19 mouse cellular contexts compared by ENCODE assay signal in the genomic region with DNA sequence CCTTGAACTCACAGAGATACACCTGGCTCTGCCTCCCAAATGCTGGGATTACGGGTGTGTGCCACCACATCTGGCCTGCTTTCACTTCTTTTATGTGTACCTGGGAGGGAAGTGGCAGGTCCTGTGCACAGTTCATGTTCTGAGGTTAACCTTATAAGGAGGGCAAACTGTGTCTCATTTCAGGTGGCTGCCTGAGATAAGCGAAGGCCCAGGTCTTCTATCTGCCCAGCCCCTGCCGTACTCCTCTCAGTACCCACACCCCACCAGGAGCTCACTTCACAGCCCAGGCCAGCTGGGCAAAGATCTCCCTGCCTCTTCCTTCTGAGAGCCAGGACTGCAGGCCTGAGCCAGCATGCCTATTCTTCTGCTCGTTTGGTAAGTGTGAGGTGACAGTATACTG. TPM values are rescaled to one million over a fixed set of nuclear protein-coding genes. Genes with fewer than 3 reads are reported as not detected.
A peak's percentile ranks its signal among the peaks of the same experiment; 100 is the strongest.
DNase-seq lines count a peak whose midpoint lies in the region; ATAC-seq and TF ChIP-seq lines count a peak whose summit lies in the region.
"Had no signal": no experiment of that assay in that cellular context is flagged by ENCODE, and none has a peak within 500 bp of the region (broad histone marks: within the 10 kb centered on the region; RNA-seq: fewer than 3 reads in every experiment).

No protein-coding gene starts in this region.

- H3K4me2 ChIP-seq in lung, postnatal 0 days (replicated peaks; ENCODE audit: low read depth, low read length): no peak overlapping the region
- H3K4me2 ChIP-seq in intestine, postnatal 0 days (replicated peaks; ENCODE audit: low read depth): no peak overlapping the region
- H3K4me2 ChIP-seq in stomach, embryonic 14.5 days (replicated peaks; ENCODE audit: low read depth, low read length): no peak overlapping the region
- H3K4me2 ChIP-seq: embryonic facial prominence, embryonic 12.5 days had no signal

- H3K9ac ChIP-seq in lung, postnatal 0 days (replicated peaks; ENCODE audit: low read depth): no peak overlapping the region
- H3K9ac ChIP-seq in intestine, postnatal 0 days (ENCODE audit: low read depth, low read length): no peak overlapping the region
- no peak overlapping the region for H3K9ac ChIP-seq in stomach, embryonic 14.5 days (replicated peaks; ENCODE audit: low read depth, low read length)
- H3K9ac ChIP-seq: embryonic facial prominence, embryonic 12.5 days had no signal

- peaks cover 48% of the 10 kb centered on the region for H3K4me1 ChIP-seq in lung, postnatal 0 days (ENCODE audit: insufficient read depth, low read depth, low read length)
- peaks cover 28% of the 10 kb centered on the region for H3K4me1 ChIP-seq in intestine, postnatal 0 days (replicated peaks; ENCODE audit: control insufficient read depth, insufficient read depth, low read length)
- peaks cover 53% of the 10 kb centered on the region for H3K4me1 ChIP-seq in stomach, embryonic 14.5 days (ENCODE audit: control insufficient read depth, insufficient read depth, low read length)

- H3K27ac ChIP-seq in lung, postnatal 0 days (ENCODE audit: low read length): 0 out of 2 replicates have a peak overlapping the region, but pooled peaks have one; percentile 43
- peak overlapping the region; percentile 37; the same call in 1 of the 2 replicates for H3K27ac ChIP-seq in intestine, postnatal 0 days (ENCODE audit: low read depth, low read length)
- peak overlapping the region; percentile 48; the same call in 1 of the 2 replicates for H3K27ac ChIP-seq in stomach, embryonic 14.5 days (ENCODE audit: low read length)
- H3K27ac ChIP-seq: embryonic facial prominence, embryonic 12.5 days; hindbrain, embryonic 10.5 days had no signal

- ATAC-seq in lung, postnatal 0 days: no peak
- ATAC-seq in intestine, postnatal 0 days: no peak
- no peak for ATAC-seq in stomach, embryonic 14.5 days (ENCODE audit: insufficient number of reproducible peaks, insufficient read depth, low FRiP score, low read depth)
- ATAC-seq: forebrain, embryonic 16.5 days had no signal

- no peak for TF ChIP-seq EP300 in lung, postnatal 0 days (IDR thresholded peaks at IDR 0.05)

- DNase-seq in lung, postnatal 0 days (ENCODE audit: low spot score): no peak
- DNase-seq in lung, postnatal 10 days: no peak
- peak; percentile 80 for DNase-seq in c-Kit-positive CD71-positive TER-119-positive erythroid progenitor cells, embryonic 14.5 days (ENCODE audit: low spot score)
- DNase-seq in Muller cell, postnatal 12 days (ENCODE audit: inconsistent ontology term): no peak
- DNase-seq in heart, adult 18-20 months: no peak
- DNase-seq: cerebellum, adult 9-10 months; kidney, adult 2 months; layer of hippocampus, adult 9-11 months; right cerebral cortex, postnatal 4 days had no signal

- no peaks in the 10 kb centered on the region for H3K27me3 ChIP-seq in lung, postnatal 0 days (replicated peaks; ENCODE audit: insufficient read depth, low read length)
- no peaks in the 10 kb centered on the region for H3K27me3 ChIP-seq in intestine, postnatal 0 days (replicated peaks; ENCODE audit: control insufficient read depth, insufficient read depth, low read length)
- no peaks in the 10 kb centered on the region for H3K27me3 ChIP-seq in stomach, embryonic 14.5 days (ENCODE audit: control insufficient read depth, insufficient read depth, low read length)
- H3K27me3 ChIP-seq: CH12.LX; embryonic facial prominence, embryonic 12.5 days; megakaryocyte, embryonic 14.5 days had no signal

- 0 out of 2 replicates have a peak, but pooled peaks cover 5% of the 10 kb centered on the region for H3K36me3 ChIP-seq in lung, postnatal 0 days (ENCODE audit: insufficient read depth, low read length)
- H3K36me3 ChIP-seq in intestine, postnatal 0 days (ENCODE audit: control insufficient read depth, insufficient read depth): 0 out of 2 replicates have a peak, but pooled peaks cover 5% of the 10 kb centered on the region
- no peaks in the 10 kb centered on the region for H3K36me3 ChIP-seq in stomach, embryonic 14.5 days (ENCODE audit: control insufficient read depth, insufficient read depth, low read length)
- H3K36me3 ChIP-seq: embryonic facial prominence, embryonic 12.5 days had no signal

- WGBS in lung, postnatal 0 days: 65% methylated on average over 4 of the region's 4 CpGs
- WGBS in intestine, postnatal 0 days: 41% methylated on average over 4 of the region's 4 CpGs
- 77% methylated on average over 4 of the region's 4 CpGs for WGBS in stomach, embryonic 14.5 days

- no peaks in the 10 kb centered on the region for H3K9me3 ChIP-seq in lung, postnatal 0 days (ENCODE audit: low read length)
- no peaks in the 10 kb centered on the region for H3K9me3 ChIP-seq in intestine, postnatal 0 days (ENCODE audit: control insufficient read depth)
- no peaks in the 10 kb centered on the region for H3K9me3 ChIP-seq in stomach, embryonic 14.5 days (ENCODE audit: control insufficient read depth, low read depth, low read length)
- H3K9me3 ChIP-seq: embryonic facial prominence, embryonic 12.5 days; hindbrain, embryonic 10.5 days had no signal

- no peak overlapping the region for H3K4me3 ChIP-seq in lung, postnatal 0 days (ENCODE audit: low read depth, low read length)
- no peak overlapping the region for H3K4me3 ChIP-seq in intestine, postnatal 0 days (ENCODE audit: low read depth, low read length)
- H3K4me3 ChIP-seq in stomach, embryonic 14.5 days (ENCODE audit: low read depth, low read length): no peak overlapping the region
- H3K4me3 ChIP-seq: embryonic facial prominence, embryonic 12.5 days; hindbrain, embryonic 10.5 days; megakaryocyte, embryonic 14.5 days; myocyte had no signal

- no peak for TF ChIP-seq CTCF in lung, postnatal 0 days (IDR thresholded peaks at IDR 0.05)
- TF ChIP-seq CTCF in intestine, postnatal 0 days (IDR thresholded peaks at IDR 0.05; ENCODE audit: low read depth): no peak

RNA-seq across cellular contexts. Expression of gene Samd4b, which starts 16.2 kb away (rescaled TPM):
- 12.9 and 13.4 TPM in 2 replicates for polyA plus RNA-seq in lung, postnatal 0 days (2015; fragmentation: Nextera tagmentation; extraction: Ambion mirVana)
- polyA plus RNA-seq in intestine, postnatal 0 days (2015; fragmentation: Nextera tagmentation; extraction: Ambion mirVana): 12.4 and 13.4 TPM in 2 replicates
- polyA plus RNA-seq in stomach, embryonic 14.5 days (2014; fragmentation: Nextera tagmentation; extraction: Ambion mirVana): 23.7 and 25.8 TPM in 2 replicates
- total RNA-seq in heart, adult 18-20 months (2021): 10 to 100 TPM; 19.6 to 22.1 TPM

RNA-seq across cellular contexts. Expression of gene Pak4, which starts 16.3 kb away (rescaled TPM):
- 36.3 and 38.2 TPM in 2 replicates for polyA plus RNA-seq in lung, postnatal 0 days (2015; fragmentation: Nextera tagmentation; extraction: Ambion mirVana)
- 17.2 and 19.7 TPM in 2 replicates for polyA plus RNA-seq in intestine, postnatal 0 days (2015; fragmentation: Nextera tagmentation; extraction: Ambion mirVana)
- polyA plus RNA-seq in stomach, embryonic 14.5 days (2014; fragmentation: Nextera tagmentation; extraction: Ambion mirVana): 41.1 and 47.8 TPM in 2 replicates
- total RNA-seq in heart, adult 18-20 months (2021): 1 to 10 TPM; 8.8 to 9.9 TPM

RNA-seq across cellular contexts. Expression of gene Nccrp1, which starts 34.7 kb away (rescaled TPM):
- polyA plus RNA-seq in lung, postnatal 0 days (2015; fragmentation: Nextera tagmentation; extraction: Ambion mirVana): not detected in 2 replicates
- not detected in 2 replicates for polyA plus RNA-seq in intestine, postnatal 0 days (2015; fragmentation: Nextera tagmentation; extraction: Ambion mirVana)
- polyA plus RNA-seq in stomach, embryonic 14.5 days (2014; fragmentation: Nextera tagmentation; extraction: Ambion mirVana): not detected in 2 replicates
- not detected for total RNA-seq in heart, adult 18-20 months (2021)
- total RNA-seq: CH12.LX had no signal
- polyA plus RNA-seq: embryonic facial prominence, embryonic 12.5 days; forebrain, embryonic 16.5 days; hindbrain, embryonic 10.5 days; limb, embryonic 11.5 days had no signal

RNA-seq across cellular contexts. Expression of gene Sycn, which starts 41.0 kb away (rescaled TPM):
- polyA plus RNA-seq in lung, postnatal 0 days (2015; fragmentation: Nextera tagmentation; extraction: Ambion mirVana): not detected in 2 replicates
- 17.0 and 23.4 TPM in 2 replicates for polyA plus RNA-seq in intestine, postnatal 0 days (2015; fragmentation: Nextera tagmentation; extraction: Ambion mirVana)
- 0.49 and 1.0 TPM in 2 replicates for polyA plus RNA-seq in stomach, embryonic 14.5 days (2014; fragmentation: Nextera tagmentation; extraction: Ambion mirVana)
- total RNA-seq in heart, adult 18-20 months (2021): not detected
- total RNA-seq: CH12.LX had no signal
- polyA plus RNA-seq: embryonic facial prominence, embryonic 12.5 days; forebrain, embryonic 16.5 days; hindbrain, embryonic 10.5 days; limb, embryonic 11.5 days; myocyte had no signal

RNA-seq across cellular contexts. Expression of gene Acp7, which starts 49.4 kb away (rescaled TPM):
- not detected in 2 replicates for polyA plus RNA-seq in lung, postnatal 0 days (2015; fragmentation: Nextera tagmentation; extraction: Ambion mirVana)
- not detected in 2 replicates for polyA plus RNA-seq in intestine, postnatal 0 days (2015; fragmentation: Nextera tagmentation; extraction: Ambion mirVana)
- polyA plus RNA-seq in stomach, embryonic 14.5 days (2014; fragmentation: Nextera tagmentation; extraction: Ambion mirVana): not detected in 2 replicates
- total RNA-seq in heart, adult 18-20 months (2021): not detected
- total RNA-seq: CH12.LX had no signal
- polyA plus RNA-seq: forebrain, embryonic 16.5 days; gonadal fat pad, adult 2 months; hindbrain, embryonic 10.5 days; kidney, adult 2 months; limb, embryonic 11.5 days; myocyte had no signal
